Mouse (Mus musculus) bone marrow, adult 2 months (tissue): ENCODE data around the gene Ankrd13b.

Source experiments
- CTCF ChIP-seq: fragments of 200-500 bp; IDR thresholded peaks from 2 replicates; pipeline ENCODE4 v1.5.1; 2011; ENCODE audit warnings: low read length, control low read depth; ENCODE audit not compliant: control insufficient read depth, insufficient read depth
- POLR2A ChIP-seq: fragments of 200-500 bp; IDR thresholded peaks from 2 replicates; pipeline ENCODE4 v1.6.1; 2011; ENCODE audit warnings: low read depth, mild to moderate bottlenecking, control low read depth, low read length, borderline replicate concordance; ENCODE audit not compliant: control insufficient read depth

DNA sequence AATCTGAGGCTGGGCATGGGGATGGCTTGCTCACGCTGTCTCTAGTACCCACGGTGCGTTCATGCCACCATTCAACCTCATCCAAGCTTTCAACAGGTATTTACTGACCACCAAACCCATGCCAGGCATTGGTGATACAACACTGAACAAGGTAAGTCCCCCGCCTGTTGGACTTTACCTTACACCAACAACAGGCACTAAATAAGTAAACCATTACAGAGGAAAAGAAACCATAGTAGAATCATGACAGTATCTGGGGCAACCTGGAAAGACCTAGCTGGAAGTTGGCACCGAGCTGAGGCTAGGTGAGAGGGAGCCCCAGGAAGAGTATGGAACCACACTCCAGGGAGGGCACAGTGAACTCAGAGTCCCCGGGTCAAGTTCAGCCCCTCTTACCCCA lies 12.6 kb downstream of the Ankrd13b start:
- TF ChIP-seq POLR2A (no peak), CTCF (no peak)
